Mouse (Mus musculus) R1 (cell line): ENCODE measurements around the gene Ldlrad3.
A peak's percentile ranks its signal among the peaks of the same experiment; 100 is the strongest.

Experiments
- DNase-seq: peaks from one replicate; pipeline ENCODE4 v3.0.0-alpha.2; 2018; ENCODE audit warnings: low read depth, low spot score

Gene Ldlrad3

DNA sequence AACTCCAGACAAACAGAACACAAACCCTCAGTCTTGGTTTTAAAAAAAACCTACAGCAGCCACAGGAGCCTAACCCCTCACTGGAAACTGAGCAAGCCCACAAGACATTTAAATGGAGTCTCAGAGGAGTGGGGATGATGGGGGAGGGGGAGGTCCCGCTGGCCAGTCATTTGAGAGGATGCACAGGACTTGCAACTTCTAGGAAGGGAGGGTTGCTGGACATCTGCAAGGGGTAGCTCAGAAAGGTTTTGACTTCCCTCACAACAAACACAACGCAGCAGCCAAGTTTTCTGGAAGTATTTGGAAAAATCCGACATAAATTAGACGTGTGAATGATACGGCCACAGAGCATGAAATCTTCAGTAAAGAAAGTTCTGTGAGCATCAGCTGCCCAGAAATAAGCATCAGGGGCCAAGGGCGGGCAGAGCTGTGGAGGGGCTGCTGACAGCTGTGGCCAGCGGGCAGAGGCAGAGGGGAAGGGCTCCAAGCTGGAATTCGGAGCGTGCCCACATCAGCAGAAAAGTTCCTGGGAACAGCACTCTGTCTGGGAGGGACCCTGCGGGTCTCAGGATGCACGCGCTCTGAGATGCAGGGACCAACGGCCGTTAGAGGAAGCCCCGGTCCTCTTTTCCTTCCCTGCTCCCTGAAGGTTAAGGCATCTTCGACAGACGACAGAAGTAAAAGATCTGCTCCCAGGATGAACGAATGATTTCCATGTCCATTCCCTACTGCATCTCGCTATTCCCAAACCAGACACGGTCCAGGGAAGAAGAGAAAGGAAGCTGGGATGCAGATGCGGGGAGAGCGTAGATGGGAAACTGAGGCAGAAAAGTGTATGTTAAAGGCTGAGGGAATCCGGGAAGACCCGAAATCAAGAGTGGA, 875 bp downstream of the Ldlrad3 start:
- peak; percentile 57 for DNase-seq

DNA sequence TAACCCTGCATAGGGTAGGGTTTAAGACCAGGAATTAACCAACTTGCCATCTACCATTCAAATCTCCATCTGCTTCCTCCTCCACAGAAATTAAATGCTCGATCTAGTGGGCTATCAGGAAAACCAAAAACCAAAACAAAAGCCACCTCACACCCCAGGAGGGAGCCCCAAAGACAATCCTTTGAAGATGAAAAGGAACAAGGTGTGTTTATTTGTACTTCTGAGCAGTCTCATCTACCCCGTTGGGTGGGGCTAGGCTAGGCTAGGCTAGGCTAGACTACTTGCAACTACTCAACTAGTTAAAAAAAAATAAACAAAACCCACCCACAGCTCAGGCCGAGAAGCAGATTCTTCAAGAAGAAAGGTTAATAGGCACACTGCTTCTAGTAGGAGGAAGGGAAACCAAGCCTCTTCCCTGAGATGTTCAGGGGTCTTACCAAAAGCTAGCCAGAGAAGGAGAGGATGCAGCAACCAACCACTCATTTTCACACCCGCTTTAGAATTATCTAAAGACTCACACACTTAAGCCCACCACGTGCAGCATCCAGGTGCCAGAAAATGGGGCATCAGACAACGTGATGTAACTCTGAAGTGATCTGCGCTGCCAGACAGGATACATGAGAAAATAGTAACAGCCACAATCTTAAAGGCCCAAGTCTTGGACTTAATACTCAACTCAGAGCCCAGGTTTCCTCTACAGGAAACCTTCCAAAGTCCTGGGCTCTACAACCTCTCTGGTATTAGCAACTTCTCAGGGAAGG, 2.3 kb downstream of the Ldlrad3 start:
- peak; percentile 27 for DNase-seq

DNA sequence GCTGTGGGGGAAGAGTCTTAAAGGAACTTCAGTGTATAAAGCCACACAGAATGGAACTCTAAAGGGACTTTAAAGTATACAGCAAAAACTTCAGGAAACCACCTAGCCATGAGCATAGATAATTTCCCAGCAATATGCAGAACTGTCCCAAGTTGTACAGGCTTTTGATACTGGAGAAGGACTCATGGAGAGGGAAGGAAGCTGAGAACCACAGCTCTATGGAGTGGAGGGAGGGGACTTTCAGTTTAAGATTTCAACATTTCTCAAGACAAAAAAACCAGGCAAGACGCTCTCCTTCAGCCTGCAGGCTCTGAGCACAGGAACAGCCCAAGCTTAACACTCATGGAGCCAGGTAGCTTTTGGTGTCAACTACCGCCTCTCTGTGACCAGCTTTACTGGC, 4.7 kb downstream of the Ldlrad3 start:
- DNase-seq: no peak

DNA sequence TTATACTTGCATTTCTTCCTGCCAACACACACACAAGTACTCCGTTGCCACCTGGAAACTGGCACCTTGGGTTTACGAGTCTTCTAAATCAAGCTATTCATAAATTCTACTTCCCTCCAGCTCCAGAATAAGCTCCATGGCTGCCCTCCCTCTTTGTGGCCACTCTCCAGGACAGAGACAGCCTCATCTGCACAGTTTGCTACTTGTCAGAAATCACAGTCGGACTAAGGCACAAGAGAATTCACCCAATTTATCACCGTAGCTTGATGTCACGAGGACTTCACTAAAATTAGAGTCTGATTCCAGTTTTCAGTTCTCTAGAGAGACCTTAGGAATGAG, 9.8 kb downstream of the Ldlrad3 start:
- no peak for DNase-seq

DNA sequence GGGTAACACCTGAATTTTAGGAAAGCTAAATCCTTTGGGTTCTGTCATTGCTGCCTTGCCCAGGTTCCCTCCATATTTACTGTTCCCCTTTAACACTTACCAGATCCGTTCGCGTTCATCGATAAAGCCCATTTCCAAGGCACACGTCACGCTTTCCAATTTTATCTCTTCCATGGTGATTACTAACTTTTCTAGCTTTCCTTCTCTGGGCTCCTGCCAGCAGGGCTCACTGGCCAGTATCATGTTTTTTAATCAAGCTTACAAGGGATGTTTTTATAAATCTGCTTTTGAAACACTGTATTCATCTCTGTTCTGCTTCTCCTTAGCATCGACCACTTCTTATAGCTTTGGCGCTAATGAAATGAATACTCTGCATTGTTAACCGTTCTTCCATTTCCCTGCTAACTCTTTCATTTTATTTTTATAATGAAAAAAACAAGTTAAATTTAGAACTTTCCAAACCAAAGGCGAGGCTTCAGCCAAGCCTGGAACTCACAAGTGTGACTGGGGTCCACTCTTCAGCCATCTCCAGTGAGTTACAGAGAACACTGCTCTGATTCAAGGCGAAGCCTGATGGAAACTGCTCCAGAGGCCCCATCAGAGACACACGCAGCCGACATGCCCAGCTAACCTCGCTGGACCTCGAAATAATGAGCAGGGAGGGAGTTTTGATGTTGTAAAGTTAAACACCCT, 10.3 kb downstream of the Ldlrad3 start:
- no peak for DNase-seq

DNA sequence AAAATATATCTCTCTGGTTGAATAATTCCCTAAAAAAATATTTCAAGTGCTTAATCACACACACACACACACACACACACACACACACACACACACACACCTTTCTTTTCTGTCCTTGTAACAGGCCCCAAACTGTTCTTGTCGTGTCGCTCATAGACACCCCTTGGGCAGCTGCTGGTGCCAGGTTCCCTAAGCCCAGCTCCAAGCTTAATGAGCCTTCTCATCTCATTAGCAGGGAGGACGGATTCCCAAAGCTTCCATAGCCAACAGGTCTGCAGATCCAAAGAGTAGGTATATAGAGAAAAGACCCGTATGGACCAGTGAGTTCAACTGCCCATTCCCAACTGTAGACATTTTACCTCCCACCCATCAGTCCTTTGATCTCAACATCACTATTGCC, 13.7 kb downstream of the Ldlrad3 start:
- DNase-seq: no peak

DNA sequence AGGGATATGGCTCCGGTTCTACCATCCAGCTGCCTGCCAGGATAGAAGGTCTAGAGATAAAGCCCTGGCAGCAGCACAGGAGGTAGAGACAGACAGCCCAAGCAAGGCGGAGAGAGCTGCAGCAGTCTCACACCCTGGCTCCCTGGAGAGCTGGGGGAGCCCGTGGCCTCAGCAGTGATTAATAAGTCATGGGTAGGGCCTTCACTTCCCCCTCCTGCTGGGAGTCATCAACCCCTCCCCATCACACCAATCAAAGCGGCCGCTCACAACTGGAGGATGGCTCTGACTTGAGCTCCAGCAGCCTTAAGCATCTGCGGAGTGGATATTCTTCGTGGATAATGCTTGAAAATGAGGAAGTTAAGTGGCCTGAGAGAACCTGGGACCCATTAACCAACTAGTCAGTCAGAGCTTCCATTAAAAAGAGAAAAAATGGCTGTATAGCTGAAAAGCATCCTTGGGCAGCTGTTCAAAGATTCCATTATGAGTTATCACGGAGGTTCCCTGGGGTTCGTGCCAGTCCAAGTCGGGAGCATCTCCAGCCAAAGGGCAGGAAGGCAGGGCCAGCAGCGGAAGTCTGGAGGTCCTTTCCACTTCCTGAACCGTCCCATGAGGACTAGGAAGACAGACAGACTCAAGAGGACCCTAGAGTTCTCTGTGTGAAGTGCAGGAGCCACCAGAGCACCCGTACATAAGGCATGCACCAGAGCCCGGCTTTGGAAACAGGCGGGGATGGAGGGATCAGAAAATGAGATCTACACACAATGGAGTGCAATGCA, 19.4 kb downstream of the Ldlrad3 start:
- peak; percentile 90 for DNase-seq

DNA sequence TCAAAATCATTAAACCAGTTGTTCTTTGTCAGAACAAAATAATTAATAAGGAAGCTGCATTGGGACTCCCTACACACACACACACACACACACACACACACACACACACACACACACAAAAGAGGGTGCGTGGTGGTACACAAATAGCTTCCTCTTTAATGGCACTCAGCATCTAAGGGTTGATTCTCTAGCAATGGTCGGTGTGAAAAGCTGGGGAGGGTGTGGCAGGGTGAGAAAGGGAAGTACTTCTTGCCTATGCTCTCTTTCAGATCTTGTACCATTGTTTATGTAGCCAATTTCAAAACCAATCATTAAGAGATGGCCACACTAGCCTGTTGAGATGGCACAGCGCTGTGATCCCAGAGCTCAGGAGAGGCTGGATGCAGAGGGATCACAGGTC, 23.1 kb downstream of the Ldlrad3 start:
- no peak for DNase-seq

DNA sequence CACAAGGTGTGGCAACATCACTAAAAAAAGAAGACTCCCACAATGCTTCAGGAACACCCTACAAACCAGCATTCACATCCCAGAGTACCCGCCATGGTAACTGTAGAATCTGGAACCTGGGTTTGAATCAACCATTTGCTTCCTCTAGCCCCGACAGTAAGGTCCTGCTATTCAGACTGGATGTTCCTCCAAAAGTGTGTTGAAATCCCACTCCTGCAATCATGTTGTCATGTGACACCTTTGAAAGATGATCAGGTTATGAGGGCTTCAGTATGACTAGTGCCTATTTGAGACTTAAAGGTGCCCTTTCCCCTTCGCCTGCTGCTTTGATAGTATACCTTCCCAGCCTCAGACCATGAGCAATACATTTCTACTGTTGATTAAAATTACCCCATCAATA, 28.6 kb downstream of the Ldlrad3 start:
- no peak for DNase-seq

DNA sequence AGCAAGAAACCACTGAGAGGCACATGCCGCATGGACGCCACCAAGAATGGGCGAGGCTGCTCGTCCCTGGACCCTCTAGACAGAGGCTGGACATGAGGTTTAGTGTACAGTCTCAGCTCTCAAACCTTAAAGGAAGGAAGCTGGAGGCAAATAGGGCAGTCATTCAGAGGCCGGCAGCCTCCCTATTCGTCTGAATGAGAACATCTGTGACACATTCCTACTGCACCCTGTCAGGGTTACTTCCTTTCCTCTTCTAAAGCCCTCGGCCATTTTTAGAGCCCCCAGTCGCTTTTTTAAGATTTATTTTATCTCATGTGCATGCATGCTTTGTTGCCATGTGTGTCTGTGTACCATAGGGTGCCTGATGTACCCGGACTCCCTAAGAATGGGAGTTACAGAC, 29.2 kb downstream of the Ldlrad3 start:
- no peak for DNase-seq

DNA sequence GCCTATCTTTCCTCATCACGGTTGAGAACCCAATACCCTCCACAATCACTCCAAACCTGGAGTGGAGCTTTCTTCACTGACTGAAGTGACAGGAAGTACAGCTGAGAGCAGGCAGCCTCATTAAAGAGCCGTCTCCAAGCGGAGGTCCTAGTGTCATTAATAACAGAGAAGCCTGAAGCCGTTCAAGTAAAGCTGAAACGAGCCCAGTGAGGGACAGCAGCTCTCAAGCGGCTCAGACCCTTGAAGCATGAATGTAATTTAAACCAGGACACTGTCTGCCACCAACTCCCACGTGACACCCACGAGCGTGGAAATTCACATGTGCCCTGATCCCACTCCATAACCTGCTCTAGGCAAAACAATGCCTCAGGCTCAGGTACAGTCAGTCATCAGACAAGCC, 29.7 kb downstream of the Ldlrad3 start:
- no peak for DNase-seq

DNA sequence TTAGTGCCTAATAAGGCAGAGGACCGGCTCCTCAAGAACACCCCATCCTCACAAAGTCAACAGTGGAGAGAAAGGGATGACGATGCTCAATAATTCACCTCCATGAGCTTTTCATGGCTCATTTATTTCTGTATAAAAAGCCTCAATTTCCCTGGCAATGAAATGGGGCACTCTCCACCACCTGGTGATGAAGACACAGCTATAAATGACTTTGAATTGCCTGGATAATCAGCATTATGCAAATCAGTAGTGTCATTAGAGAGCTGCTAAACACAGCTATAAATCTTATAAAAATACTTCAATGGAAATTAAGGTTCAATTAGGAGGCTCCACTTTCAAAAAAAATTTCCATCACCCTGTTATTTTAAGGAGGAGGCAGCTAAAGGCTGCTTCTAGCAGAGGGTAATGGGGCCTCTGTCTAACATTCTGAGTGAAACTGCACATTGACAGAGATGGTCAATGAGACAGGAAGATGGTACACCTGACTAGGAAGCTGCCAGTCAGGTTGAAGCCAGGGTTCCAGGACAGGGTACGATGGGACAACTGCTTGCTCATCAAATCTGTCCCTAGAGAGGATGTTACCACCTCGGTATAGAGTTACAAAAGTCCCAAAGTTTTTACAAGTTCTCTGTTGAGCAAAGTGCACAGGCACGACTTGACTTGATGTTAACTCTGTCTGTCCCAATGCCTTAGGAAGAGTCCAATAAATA, 30.7 kb downstream of the Ldlrad3 start:
- DNase-seq: no peak

DNA sequence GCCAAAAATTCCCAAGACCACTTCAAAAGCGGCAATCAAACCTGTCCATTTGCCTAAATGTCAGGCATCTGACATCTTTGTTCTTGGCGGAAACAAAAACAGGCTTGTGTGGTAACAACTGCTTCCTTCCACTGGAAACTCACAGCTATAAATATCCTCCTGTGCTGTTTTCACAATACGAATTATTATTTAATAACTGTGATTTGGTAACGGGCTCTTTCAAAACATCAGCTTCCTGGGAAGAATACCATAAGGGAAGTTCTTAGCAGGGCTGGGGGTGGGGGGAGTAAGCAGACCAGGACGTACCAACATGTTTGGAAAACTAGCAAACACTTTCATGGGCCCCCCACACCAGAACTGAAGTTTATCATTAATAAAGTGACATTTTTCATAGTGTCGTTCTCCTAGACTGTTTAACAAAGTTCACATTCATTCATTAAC, 31.4 kb downstream of the Ldlrad3 start:
- DNase-seq: no peak

DNA sequence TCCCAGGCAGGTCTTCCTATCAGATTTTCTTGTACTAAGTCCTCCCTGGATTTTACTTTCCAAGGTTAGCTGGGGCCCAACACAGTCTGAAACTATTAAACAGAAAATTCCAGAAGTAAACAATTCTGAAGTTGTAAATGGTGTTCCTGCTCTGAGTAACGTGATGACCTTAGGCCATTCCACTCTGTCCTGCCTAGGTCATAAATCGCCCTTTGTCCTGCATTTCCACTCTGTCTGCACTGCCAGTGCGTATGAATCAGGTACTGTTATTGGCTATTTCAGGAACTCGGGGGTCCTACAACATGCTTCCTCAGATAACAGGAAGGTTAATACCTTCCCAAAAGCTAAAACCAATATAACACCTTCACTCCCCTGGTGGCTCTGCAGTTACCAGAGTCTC, 31.9 kb downstream of the Ldlrad3 start:
- DNase-seq: no peak

DNA sequence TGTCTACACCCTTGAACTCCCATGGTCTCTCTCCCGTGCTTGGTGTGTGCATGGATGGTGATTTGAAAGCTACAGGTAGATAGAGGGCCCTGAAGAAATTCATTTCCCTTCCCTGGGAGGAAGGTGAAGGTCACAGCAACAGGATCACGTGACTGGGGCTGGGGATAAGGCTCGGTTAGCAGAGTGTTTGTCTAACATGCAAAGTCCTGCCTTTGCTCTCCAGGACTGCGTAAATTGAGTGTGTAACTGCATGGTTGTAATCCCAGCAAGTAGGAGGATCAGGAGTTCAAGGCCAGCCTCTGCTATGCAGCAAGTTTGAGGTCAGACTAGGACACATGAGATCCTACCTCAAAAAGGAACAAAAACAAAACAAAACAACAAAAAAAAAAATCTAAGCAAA, 32.7 kb downstream of the Ldlrad3 start:
- peak; percentile 38 for DNase-seq

DNA sequence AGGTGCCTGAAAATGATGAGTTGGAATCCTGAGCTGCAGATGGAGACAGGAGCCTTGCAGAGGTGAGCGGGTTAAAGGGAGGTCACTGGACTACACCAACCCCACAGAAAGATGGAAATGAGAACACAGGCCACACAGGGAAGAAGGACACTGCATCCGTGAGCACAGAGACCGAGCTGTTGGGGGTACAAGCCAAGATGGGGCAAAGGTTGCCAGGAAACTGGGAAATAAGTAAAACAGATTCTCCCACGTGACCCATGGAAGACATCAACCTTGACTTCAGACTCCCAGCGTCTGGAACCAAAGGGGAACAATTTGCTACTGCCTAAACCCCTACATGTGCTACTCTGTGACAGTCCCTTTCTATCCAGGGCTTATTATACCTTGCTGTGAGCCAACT, 33.3 kb downstream of the Ldlrad3 start:
- no peak for DNase-seq

DNA sequence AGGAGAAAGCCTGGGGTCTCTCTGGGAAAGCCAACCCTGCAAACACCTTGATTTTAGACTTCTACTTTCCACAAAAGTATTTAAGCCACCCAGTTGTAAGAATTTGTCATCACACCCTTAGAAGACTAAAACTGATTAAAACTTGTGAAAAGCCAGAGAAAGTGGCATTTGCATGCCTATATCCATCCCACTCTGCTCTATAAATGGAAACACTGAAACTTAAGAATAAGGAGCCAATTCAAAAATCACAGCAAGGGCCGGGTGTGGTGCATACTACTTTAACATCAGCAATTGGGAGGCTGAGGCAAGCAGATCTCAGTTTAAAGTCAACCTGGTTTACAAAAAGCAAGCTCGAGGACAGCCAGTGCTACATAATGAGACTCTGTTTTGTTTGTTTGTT, 37.1 kb downstream of the Ldlrad3 start:
- peak; percentile 43 for DNase-seq

DNA sequence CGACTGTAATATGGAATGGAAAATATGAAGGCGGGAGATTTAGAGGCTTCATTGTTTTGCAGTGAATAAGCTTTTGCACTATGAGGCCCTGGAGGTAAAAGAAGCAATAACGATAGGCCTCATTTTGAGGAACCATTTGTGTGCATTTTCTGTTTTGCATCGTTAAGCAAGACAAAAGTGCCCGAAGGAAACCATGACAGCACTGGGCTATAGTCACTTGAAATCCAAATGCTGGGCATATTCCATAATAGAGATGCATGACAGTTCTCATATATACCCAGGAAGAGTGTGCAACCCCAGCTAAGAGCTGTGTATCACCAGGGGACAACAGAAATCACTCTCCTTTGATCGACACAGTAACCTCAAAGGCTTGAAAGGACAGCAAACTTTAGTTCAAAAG, 38.1 kb downstream of the Ldlrad3 start:
- DNase-seq: no peak

DNA sequence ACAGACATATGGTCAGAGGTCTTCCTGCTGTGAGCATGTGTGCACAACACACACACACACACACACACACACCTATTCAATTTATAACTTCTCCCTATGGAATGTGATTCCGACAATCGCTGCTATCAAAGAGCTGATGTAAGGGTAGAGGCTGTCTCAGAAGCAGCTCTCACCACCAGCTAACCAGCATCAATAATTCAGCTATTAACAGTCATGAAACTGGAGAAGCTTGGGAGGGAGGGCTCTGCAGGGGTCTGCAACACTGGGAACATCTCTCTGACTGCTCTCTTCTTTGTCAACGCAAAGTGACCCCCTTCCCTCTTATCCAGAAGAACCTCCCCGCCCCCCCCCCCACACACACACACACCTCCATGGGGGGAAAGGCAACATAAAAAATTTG, 38.6 kb downstream of the Ldlrad3 start:
- no peak for DNase-seq

DNA sequence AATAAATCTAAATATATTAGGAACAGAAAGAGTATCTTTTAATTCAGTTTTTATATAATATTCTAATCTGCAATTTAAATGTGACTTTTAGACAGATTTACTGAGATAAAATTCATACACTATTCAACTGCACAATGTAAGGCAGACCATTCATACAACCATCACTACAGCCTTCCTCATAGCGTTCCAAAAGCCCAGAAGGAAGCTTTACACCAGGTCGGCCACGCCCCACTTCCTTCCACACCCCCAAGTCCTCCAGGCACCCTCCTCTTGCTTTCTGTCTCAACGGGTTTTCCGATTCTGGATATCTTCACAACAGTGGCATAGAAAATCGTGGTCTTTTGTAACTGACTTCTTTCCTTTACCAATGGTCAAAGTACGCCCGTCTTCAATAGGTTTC, 39.8 kb downstream of the Ldlrad3 start:
- DNase-seq: no peak

DNA sequence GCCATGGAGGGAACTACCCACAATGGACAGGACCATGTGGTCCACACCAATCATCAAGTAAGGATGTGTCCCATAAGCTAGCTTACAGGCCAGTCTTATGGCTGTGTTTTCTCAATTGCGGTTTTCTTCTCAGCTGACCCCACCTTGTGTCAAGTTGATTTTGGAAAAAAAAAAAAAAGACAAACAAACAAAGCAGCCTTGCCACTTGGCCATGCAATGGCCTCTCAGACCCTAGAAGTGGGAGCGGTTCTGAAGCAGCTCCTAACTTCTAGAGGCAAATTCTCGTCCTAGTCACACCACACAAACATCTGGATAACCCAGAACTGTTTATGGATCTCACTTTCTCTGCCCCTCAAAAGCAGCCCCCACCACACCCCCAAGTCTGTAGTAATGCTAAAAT, 41.1 kb downstream of the Ldlrad3 start:
- no peak for DNase-seq
